Mouse (Mus musculus): ENCODE data around the gene Ece1.
"Not testable (repeated sequence)": the region's sequence is repeated elsewhere in the genome, so short reads cannot be mapped to it uniquely, and the experiment has no call there.

Gene Ece1

GRCm38 (mm10) chr4:137970623-137971199 is 108.7 kb downstream of the Ece1 start:
- in situ Hi-C loops (cut with MboI, MseI): not testable (repeated sequence)

- in situ Hi-C loops (cut with MboI, MseI): not testable (repeated sequence)
Observed at GRCm38 (mm10) chr4:137974856-137975432, 112.9 kb downstream of the Ece1 start.

DNA sequence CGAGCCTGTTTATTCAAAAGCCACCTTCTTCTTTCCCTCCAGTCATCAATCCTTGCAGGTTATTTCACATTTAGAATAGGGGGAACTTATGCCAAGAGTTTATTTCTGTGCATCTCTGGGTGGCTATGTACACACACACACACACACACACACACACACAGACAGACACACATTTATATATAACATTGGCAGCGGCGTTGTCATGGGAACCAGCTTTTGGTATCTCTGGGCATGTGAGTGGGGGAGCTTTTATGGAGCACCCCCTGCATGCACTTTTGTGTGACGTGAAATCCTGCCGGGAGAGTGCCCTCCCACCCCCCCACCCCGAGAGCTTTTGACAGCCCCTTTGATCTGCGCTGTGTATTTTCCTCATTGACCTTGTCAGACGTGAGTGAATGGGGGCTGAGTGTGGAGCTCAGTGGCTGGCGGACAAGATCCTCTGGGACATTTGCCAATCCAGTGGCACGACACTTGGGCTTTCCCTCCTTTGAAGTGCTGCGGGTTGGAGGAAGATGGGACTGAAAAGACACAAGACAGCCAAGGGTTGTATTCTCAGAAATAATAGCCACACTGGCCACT is 117.1 kb downstream of the Ece1 start:
- in situ Hi-C loops (cut with MboI, MseI): not testable (repeated sequence)

- in situ Hi-C loops (cut with MboI, MseI): no loop called here
Observed at GRCm38 (mm10) chr4:137982869-137983268, 120.8 kb downstream of the Ece1 start.

DNA sequence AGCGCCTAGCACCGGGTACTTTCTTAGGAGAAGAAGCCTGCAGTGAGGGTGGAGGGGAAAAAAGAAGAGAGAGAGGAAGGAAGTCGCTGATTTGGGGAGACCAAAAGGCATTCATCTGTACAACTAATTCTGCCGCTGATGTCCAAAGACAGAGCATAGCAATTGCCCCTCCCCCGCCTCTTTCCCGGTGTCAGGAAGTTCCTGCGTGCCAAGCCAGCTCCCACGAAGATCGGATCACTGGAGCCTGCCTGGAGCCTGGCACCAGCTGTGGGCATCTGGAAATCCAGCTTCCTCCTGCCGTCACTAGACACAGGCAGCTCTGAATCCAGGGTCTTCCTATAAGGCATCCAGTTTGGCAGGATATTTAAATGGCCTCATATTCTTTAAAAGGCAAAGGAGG is 122.2 kb downstream of the Ece1 start:
- in situ Hi-C loops (cut with MboI, MseI): no loop called here

DNA sequence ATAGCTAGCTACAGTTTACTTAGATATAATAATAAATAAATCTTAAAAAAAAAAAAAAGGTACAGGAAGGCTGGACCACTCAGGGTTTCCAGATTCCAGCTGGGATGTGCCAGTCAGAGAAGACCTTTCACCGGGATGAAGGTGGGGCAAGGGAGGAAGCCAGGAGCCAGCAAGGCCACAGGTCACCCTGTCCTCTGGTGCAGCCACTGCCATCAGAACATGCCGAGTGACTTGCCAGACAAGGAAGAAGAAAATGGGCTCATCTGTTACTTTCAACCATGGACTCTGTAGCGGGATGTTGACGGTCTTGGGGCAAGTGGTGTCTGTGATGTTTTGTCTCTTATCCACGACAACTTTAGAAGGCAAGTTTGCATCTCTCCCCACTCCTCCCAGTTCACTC is 122.7 kb downstream of the Ece1 start:
- in situ Hi-C loops (cut with MboI, MseI): no loop called here

DNA sequence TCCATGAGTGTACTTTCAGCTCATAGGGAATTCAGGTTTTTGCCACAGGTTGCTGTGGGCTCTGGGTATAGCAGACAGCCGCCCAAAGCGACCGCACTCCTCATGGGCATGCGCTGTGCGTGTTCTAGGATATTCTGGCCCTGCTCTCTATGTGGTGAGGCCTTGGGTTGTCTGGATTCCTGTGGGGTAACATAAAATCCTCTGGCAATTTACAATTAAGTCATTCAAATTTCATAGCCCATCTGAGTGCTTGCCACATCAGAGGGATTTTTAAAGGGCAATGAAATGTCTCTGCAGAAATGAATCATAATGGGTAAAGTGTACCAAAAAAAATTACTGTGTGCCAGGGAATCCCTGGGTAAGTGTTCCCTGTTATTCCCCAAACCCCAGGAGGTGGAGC is 127.4 kb downstream of the Ece1 start:
- in situ Hi-C loops (cut with MboI, MseI): no loop called here

GRCm38 (mm10) chr4:137990433-137990832 is 128.4 kb downstream of the Ece1 start:
- in situ Hi-C loops (cut with MboI, MseI): loop anchor here in 1 of 2 experiments (10.0 kb wide), 1 partner anchor 606 kb away; no protein-coding TSS in a partner anchor

DNA sequence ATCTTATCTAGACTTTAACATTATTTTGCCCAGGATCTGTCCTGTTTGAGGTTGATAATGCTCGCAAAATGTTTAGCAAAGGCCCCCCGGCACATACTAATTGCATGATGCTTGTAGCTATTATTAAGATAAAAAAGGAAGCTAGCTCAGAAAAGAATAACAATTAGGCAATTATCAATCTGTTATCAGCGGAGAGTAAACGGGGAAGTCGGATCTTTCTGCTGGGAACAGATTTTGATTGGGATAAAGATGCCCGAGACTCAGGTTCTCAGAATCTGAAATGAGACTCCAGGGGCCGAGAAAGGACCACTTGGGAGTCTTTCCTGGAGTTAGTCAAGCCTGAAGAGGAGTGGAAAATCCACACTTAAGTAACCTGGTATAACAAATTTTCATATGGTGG is 129.2 kb downstream of the Ece1 start:
- in situ Hi-C loops (cut with MboI, MseI): loop anchor here in 1 of 2 experiments (10.0 kb wide), 1 partner anchor 606 kb away; no protein-coding TSS in a partner anchor

DNA sequence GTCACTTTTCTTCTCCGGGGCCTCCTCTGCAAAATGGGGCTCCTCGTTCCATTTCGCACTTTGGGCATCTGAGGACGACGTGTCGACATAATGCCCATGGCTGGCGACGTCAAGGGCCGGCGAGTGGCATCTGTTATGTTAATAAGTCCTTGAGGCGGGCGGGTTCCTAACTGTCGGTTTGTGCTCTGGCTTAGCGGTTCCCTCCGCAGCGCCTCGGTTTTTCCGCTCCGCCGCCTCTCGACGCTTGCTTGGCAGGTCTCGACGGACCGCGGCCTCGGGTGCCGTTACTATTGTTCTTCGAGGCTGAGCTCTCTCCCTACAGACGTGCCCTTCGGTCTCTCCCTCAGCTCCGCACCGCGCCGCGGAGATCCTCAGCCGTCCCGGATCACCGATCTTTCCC is 130.9 kb downstream of the Ece1 start, which contains the start of gene Eif4g3:
Eif4g3 (plus strand) TSS at position 133 of the 400 bp plus-strand sequence.
- in situ Hi-C loops (cut with MboI, MseI): loop anchor here in 1 of 2 experiments (10.0 kb wide), 1 partner anchor 608 kb away; no protein-coding TSS in a partner anchor

DNA sequence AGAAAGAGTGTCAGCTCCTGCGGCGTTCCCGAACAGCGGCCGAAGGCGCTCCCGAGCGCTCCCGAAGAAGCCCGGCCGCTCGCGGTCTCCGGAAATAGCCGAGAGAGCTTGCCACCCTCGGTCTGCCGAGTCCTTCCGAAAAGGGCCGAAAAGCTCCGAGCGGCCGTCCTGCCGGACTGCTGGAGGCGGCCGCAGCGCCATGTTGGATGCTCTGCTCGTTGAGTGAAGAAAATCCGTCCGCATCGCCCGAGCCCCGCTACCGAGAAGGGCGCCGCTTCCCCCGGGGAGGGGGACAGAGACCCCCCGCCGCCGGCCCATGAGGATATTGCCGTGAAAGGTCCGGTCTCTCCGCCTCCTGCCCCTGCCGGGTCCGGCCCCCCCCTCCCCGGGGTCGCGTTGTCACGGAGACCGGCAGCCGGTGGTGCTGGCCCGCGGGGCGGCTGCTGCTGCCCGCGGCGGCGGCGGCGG is 131.3 kb downstream of the Ece1 start:
- in situ Hi-C loops (cut with MboI, MseI): loop anchor here in 1 of 2 experiments (10.0 kb wide), 1 partner anchor 609 kb away; no protein-coding TSS in a partner anchor

- in situ Hi-C loops (cut with MboI, MseI): loop anchor here in 1 of 2 experiments (10.0 kb wide), 1 partner anchor 609 kb away; no protein-coding TSS in a partner anchor
Observed at GRCm38 (mm10) chr4:137993821-137994561, 132.0 kb downstream of the Ece1 start.

DNA sequence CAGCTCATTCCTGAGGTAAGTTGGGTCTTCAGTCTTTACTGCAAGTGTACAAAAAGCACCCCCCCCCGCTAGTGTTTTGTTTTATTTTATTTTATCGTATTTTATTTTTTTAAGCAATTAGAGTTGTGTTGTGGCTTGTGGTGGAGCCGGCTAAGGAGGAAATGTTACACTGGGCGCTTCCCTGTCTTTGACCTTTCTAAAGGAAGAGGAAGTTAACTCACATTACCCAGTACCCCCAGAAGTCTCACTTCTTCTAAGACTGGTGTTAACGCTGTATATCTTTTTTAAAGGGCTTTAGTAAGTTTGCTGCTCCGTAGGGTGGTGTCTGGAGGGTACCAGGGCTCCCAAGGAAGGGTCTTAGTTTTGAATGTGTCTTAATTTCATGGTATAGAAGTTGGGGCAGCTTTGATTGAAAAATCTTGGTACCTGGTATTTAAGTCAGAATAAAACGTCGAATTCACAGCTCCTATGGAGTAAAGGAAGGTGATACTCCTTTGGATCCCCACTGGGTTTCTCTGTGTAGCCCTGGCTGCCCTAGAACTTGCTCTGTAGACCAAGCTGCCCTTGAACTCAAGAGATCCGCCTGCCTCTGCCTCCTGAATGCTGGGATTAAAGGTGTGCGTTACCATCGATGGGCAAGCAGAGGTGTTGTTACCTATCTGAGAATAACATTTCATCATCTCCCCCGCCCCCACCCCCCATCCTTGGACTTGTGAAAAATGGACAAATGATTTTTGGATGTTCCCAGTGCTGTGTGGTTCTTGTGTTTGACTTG is 132.7 kb downstream of the Ece1 start:
- in situ Hi-C loops (cut with MboI, MseI): loop anchor here in 1 of 2 experiments (10.0 kb wide), 1 partner anchor 610 kb away; no protein-coding TSS in a partner anchor

GRCm38 (mm10) chr4:137995399-137995798 is 133.4 kb downstream of the Ece1 start:
- in situ Hi-C loops (cut with MboI, MseI): loop anchor here in 1 of 2 experiments (10.0 kb wide), 1 partner anchor 611 kb away; no protein-coding TSS in a partner anchor

DNA sequence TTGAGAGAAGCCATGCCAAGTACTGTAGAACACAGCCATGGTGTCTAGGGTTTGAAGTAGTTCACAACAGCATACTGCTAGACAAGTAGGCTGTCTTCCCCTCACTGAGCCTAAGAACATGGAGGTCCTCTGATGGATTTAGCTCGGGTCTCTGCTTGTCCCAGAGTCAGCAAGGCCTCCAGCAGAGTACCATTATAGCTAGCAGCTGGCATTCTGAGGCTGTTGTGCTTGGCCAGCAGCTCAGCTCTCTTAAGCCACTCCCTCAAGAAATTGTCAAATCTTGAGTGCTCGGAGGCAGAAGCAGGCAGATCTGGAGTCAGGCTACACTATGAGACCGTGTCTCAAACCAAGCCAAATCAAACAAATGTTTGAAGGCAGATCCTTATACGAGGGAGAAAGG is 136.2 kb downstream of the Ece1 start:
- in situ Hi-C loops (cut with MboI, MseI): loop anchor here in 1 of 2 experiments (10.0 kb wide), 1 partner anchor 613 kb away; no protein-coding TSS in a partner anchor

- in situ Hi-C loops (cut with MboI, MseI): no loop called here
Observed at GRCm38 (mm10) chr4:138000682-138001081, 138.6 kb downstream of the Ece1 start.

DNA sequence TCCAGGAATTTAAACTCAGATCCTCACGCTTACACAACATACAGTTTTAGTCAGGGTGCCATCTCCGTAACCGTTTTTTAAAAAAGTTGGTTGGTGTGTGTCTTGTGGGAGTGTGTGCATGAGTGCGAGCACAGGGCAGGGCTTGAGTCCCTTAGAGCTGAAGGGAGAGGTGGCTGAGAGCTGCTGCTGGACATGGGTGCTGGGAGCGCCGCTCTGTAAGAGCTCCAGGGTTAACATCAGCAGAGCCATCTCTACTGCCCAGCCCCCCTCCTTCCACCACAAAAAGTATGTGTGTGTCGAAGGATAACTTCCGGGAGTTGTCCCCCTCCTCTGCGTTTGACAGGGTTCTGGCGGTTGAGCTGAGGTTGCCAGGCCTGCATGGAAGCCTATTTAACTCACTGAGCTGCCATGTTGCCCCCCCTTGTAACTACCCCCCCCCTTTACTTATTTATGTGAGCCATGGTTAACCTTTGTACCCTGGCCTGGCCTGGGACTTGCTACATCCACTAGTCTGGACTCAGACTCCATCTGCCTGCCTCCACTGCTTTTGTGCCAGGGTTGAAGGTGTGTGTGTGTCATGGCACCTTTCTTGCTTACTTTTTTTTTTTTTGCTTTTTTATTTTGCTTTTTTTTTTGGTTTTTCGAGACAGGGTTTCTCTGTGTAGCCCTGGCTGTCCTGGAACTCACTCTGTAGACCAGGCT is 142.0 kb downstream of the Ece1 start:
- in situ Hi-C loops (cut with MboI, MseI): no loop called here

DNA sequence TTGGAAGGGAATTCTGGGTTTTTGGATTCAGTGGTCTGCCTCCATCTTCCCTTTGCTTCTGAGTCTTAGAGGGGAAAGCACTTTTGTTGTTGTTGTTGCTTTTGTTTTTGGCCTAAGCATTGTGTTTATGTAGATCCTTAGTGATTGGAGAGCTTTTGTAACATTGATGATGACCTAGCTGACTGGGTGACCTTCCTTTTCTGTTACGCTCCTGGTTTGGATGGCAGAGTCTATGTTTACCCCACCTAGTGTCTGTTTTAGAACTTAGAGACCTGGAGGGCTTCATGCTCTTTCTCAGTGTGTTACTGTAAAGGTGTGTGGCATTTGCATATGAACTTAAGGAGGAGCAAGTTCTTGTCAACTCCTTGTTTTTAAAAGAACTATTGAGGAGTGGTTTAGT is 143.7 kb downstream of the Ece1 start:
- in situ Hi-C loops (cut with MboI, MseI): no loop called here

- in situ Hi-C loops (cut with MboI, MseI): no loop called here
Observed at GRCm38 (mm10) chr4:138006951-138007613, 145.0 kb downstream of the Ece1 start.

- in situ Hi-C loops (cut with MboI, MseI): no loop called here
Observed at GRCm38 (mm10) chr4:138008646-138009045, 146.6 kb downstream of the Ece1 start.

Data from T-helper 17 cell (primary cell).